Mouse (Mus musculus) mouse embryonic stem cell (cell line): ENCODE results near the gene Ctnna3.

Experiments used
- in situ Hi-C, 2 experiments: fragments of 300-500 bp; cut with MboI; formaldehyde crosslinking; loops; 1 replicate in 1 of 2; 3 replicates in 1 of 2; pipeline ENCODE4 v1.14.3; 2019 to 2020; ENCODE audit warnings: low sequenced_read_pairs in 2 of 2, low pct_unique_long_range_greater_than_20kb in 1 of 2, mixed read lengths in 1 of 2; ENCODE audit not compliant: unreplicated experiment in 1 of 2

Gene Ctnna3

DNA sequence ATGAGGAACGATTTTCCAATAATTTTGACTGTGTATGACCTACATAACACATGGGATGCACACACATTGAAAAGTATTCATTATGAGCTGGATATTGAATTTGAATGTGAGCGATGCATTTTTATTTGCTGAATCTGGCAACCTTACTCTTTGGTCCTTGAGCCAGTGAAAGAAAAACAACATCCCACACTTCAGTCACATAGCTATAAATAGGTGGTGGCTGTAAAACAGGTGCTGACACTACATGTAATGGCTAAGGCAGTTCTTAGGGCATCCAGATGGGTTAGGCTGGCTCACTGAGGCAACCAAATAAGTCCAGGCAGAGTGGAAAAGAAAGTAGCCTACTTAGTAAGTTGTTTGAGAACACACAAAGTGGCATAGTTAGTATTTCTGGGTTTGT lies 171.3 kb downstream of the Ctnna3 start:
- in situ Hi-C loops: no loop called here

DNA sequence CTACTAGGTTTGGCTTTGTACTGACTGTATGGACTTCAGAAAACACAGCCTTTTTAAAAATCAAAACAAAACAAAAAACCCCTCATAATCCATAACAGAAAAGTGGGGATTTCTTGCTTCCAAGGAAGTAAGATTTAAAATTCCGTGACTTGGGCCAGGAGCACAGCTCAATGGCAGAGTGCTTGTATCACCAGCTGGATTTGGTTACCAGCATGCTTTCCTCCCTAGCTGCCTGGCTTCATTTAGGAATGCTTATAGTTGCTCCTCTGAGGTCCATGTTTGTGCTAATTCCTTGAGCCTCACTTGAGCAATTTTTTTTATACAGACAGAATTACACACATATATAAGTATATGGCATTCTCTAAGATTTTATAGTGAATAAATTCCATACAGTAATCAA lies 198.6 kb downstream of the Ctnna3 start:
- in situ Hi-C loops: no loop called here

DNA sequence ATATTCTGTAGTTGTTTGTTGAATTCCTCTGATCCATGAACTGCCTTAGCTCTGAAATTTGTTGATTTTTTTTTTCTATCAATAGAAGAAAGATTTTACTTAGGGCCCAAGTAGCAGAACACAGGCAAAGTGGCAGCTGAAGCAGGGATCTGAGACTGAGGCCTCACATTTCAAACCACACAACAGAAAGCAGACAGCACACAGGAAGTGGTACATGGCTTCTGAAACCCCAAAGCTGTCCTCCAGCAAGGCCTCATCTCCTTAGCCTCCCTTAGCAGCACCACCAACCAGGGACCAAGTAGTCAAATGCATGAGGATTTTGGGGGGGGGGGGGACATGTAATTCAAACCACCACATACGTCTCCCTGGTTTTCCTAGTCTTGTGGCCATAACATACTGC lies 204.0 kb downstream of the Ctnna3 start:
- in situ Hi-C loops: no loop called here

DNA sequence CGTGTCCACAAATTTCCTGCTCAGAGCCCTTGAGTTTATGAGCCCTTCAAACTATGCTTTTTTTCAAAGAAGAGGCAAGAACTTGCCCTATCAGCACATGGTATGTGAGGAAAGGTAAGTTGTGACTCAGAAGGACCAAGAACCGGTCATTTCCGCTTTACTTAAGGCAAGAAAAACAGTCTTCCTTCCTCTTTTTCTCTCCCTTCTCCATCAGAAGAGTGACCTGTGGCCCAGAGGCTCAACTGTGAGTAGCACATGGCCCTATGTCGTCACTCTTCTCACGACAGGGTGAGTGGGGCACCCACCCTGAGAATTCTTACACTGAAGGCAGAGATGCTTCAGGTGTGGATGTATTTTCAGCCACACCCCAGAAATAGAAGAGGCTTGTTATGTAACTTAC lies 208.1 kb downstream of the Ctnna3 start:
- in situ Hi-C loops: no loop called here

DNA sequence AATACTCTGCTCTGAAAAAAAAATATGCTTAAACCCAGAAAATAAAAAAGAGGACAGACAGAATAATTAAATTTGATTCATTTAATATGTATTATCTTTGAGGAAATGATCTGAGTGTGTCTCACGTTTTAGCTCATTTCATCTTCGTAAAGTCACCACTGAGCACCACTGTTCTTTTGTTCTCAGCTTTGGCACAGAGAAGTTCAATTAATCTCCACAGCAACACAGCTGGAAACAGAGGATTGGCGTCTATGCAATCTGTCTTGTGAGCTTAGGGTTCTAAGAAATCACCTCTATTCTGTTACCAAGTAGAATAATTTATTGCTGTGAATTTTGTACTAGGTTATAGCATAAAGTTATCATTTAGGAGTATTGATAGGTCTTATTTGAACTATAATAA lies 217.4 kb downstream of the Ctnna3 start:
- in situ Hi-C loops: no loop called here

DNA sequence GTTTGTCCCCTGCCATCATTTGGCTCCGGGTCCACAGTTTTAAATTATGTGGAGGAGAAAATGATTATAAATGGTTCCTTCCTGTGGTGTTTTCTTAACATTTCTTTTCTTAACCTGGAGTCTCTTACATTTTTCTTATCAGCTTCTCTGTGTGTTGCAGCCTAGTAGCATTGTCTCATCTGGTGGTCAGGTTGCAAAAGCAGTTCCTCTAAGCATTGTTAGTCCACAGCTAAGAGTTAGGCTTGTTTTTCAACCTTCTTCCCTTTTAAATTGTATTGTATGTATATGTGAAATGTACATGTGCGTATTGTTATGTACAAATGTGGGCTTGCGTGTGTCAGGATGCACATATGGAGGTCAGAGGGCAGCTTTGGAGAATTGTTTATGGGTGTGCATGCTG lies 220.4 kb downstream of the Ctnna3 start:
- in situ Hi-C loops: no loop called here

DNA sequence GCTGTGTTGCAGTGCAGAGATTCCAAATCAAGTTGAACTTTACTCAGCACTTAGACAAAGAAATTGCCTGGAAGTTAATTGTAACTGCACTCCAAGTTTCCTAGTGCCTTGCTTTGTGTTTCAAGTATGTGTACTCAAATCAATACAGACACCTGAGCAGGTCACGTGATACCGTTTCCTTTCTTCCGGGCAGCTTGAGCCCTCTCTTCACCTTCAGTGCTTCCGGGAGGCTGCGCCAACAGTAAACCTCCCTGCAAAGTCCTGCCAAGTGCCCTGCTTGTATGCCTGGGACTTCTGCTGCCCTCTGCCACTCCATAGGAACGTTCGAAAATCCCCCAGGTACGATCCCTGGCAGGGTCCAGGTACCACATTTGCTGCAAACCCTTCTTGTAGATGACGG lies 223.0 kb downstream of the Ctnna3 start:
- in situ Hi-C loops: no loop called here

DNA sequence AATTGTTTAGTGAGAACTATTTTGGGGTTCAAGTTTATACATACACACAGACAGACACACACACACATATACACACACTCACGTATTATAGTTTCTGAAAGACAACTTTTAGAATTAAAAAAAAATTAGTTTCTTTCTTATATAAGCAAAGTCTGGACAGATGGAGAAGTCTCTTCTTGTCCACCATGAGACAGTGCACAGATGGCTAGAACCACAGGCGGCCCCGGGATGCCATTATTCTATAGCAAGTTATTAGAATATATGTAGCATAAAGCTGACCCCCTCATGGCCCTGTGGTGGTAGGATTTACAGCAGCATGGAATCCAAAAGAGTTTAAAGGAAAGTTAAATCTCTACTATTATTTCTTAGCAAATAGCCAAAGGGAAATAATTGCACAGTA lies 223.7 kb downstream of the Ctnna3 start:
- in situ Hi-C loops: no loop called here

DNA sequence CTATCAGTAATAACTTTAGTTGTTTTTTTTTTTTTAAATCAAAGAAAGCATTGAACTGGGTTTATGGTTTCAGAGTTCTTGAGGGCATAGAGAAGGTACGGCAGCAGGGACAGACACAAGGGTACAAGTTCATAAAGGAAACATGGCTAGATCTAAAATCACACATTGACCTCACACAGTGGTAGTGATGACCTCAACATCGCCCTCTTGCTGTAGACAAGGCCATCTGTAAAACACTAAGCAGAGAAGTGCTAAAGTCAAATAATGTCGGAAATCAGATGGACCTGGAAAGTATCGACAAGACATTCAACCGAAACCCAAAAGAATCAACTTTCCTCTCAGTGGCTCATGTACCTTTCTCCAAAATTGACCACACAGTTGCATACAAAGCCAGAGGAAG lies 224.7 kb downstream of the Ctnna3 start:
- in situ Hi-C loops: no loop called here

DNA sequence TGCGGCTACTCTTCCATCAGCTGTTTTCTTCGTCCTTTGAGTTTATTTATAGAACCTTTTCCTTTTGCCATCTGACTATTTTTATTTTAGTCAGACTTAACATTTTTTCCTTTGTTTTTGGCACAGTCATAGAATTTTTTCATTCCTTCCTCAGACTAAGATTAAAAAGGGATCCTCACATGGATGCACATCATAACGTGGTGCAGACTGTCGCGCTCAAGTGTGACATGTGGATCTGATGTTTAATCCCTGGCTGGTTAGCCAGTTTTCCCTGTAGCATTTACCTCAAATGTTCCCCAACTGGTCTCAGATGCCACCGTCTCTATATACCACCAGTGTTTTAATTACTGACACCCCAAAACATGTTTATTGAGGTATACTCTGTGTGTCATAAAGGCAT lies 246.4 kb downstream of the Ctnna3 start:
- in situ Hi-C loops: no loop called here

DNA sequence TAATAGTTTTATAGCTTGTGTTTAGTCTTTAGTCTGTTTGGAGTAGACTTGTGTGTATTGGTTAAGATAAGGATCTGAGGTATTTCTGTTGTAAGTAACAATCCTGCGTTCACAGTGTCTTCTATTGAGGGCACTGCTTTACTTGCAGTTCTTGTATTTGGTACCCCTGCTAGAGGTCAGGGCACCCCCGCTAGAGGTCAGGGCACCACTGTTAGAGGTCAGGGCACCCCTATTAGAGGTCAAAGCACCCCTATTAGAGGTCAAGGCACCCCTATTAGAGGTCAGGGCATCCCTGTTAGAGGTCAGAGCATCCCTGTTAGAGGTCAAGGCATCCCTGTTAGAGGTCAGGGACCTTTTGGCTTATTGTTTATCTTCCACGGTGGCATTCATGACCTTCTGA lies 259.3 kb downstream of the Ctnna3 start:
- in situ Hi-C loops: no loop called here

DNA sequence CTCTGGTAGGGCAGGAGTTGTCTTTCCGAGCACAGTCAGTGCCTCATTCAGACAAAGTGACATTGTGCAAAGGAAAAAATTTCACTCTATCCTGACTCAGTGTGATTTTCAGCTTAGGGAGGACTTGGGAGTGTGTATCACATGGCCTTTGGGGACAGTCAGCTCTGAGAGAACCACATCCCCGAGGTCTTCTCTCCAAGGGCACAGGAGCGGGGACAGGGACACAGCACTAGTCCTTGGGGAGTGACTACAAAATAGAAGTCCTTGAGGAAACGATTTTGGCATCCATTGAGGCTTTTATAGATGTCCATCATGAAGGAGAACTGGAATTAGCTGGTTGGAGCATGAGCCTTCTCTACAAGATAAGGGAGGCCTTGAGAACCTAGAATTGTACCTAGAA lies 259.8 kb downstream of the Ctnna3 start:
- in situ Hi-C loops: loop anchor here in 1 of 2 experiments (10.0 kb wide), 1 partner anchor 105 kb away; no protein-coding TSS in a partner anchor

DNA sequence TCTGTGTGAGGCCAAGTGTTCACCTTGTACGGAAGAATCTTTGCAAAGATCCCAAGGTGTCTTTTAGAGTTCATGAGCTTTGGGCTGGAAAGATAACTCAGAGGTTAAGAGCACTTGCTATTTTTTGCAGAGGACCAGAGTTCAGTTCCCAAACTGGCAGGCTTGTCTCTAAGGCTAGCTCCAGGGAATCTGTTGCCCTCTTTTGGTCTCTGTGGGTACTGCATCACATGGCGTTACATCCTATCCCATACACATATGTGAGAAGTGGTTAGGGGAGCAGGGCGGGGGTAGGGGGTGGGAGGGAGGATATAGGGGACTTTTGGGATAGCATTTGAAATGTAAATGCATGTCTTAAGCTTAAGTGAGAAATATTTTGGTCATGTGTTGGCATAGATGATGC lies 262.1 kb downstream of the Ctnna3 start:
- in situ Hi-C loops: loop anchor here in 1 of 2 experiments (10.0 kb wide), 1 partner anchor 107 kb away; no protein-coding TSS in a partner anchor

DNA sequence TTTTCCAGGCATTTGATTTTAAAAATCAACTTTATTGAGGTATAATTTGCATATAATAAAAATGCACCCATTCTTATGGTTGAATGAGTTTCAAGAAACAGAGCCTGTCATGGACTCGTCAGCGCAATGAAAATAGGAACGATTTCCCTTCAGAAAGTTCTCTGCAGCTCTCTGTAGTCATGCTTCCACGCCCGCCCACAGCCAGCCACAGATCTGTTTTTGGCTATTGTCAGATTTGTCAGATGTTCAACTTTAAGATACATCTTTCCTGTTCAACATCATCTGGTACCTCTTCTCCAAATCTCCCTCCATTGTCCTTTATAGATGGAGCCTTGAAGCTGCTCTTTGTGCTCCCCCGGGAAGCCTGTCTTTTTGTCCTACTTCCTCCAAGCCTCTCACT lies 280.3 kb downstream of the Ctnna3 start:
- in situ Hi-C loops: no loop called here

DNA sequence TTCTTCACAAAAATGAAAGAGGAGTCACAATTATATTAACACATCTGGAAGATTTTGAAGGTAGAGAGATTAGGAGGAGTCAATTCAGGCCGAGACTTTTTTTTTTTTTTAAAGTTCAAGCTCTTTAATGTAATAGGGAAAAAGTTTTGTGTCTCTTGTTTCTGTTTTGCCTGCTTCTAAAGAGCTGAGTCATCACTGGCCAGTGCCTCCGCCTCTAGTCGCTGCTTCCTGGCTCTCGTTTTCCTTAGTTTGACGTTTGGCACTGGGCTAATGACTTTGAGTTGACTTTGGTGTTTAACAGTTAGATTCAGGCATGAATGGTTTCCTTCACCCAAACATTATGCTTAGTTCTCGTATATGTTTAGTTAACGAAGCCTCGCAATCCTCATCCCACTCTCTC lies 282.6 kb downstream of the Ctnna3 start:
- in situ Hi-C loops: no loop called here

DNA sequence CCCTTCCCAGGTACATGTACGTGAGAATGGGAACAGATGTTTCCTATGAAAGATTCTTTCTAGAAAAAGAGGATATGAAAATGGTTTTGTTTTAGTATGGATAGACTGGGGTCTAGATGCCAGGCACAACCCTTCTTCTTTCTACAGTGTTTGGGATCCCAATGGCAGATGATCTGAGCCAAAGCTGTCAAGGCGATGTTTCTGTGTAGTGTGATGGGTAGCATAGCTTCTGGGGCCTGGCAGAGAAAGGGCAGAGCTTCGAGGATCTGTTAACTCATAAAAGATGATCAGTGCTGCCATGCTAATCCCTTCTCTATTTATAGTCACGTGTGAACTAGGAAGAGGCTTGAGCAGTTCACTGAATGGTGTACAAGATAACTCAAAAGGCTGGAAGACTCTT lies 284.3 kb downstream of the Ctnna3 start:
- in situ Hi-C loops: no loop called here

DNA sequence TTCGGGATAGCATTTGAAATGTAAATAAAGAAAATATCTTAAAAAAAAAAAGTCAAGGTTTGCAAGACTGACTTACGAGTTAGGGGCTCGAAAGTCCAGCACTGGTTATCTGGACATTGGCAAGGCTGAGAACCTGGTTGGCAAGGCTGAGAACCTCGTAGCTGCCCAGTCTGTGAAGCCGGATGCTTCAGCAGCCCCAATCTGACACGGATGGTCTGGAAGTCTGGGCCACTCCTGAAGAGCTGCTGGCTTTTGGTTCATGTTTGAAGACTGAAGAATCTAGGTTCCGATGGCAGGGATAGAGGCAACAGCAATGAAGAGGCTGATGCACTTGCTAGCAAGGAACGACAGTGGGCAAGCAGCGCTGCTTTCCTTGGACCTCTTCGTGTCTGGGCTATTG lies 339.0 kb downstream of the Ctnna3 start:
- in situ Hi-C loops: no loop called here

DNA sequence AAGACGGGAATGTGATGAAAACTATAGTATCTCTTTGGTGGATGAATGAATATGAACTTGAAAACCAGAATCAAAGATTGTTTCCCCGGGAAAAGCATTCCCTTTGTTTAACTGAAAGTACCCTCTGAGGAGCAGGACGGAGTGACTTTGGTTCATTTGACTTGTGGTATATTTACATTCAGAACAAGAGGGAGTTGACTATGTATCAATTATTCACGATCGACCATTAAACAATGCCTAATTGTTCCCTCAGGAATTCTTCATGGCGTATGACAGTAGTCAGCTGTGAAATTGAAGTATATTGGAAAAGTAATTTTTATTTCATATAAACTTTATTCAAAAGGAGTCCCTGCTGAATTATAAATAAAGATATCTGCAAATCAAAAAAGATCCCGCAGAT lies 341.8 kb downstream of the Ctnna3 start:
- in situ Hi-C loops: no loop called here

DNA sequence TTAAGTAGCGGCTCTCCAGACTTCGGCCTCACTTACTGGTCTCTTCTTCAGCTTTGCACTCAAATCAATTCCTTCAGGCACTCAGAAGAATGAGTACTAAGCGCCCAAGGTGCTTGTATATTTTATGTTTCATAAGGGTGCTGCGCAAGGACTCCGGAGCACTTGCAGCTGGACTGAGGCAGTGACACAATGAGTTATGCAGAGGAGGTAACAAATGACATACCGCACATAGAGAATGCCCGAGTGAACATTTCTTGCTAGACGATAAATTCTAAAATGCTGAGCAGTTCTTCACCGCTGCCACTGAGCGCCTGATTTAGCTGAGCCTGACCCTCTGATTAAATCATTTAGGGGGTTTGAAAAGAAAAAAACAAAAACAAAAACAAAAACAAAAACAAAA lies 342.2 kb downstream of the Ctnna3 start:
- in situ Hi-C loops: no loop called here

DNA sequence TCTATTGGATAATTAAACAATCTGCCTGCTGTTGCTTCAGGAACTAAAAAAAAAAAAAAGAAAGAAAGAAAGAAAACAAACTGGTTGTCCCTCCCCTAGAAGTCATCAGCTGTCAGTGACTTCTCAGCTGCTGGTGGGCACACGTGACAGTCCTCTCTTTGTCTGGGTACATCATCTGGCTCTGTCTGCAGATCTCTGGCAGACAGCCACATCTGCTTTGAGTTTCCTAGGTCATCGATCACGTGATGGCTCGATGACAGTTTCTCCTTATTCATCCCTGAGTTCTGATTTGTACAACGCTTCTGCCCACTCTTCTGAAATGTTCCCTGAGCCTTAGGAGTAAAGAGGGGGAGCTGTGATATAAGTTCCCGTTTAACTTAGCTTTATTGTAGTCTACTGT lies 352.1 kb downstream of the Ctnna3 start:
- in situ Hi-C loops: no loop called here

DNA sequence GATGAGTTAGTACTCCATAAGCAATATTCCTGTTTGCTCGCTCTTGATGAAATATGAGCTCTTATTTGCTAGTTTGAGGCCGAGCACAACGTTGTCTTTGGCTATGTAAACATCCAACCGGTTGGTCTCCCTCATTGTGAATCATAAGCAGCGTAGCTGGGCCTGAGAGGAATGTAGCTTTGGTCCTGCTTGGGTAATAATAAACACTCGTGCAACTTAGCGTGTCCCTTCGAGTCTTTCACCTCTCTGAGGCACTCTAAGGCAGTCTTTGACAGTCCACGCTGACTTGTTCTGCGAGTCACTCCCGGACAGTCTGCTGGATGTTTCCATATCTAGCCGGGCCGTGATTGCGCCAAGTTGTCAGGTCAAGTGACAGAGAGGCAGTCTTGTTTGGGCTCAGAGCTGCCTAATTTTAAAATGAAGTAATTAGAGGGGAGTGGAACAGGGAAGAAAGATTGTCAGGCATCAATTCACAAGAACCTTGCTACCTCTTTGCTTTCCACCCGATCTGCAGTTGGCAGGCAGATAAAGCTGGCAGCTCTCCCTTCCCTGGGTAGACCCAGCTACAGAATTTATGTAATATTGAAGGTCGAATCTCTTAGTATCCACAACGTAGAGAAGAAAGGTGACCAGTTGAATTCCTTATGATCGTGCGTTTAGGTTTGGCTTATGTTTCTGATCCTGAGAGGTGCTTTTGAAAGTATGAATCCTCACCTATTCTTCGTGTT lies 355.1 kb downstream of the Ctnna3 start:
- in situ Hi-C loops: no loop called here
